Mouse (Mus musculus) erythroblast, embryonic 14.5 days (primary cell): ENCODE data around the gene Inpp5e. TPM values are rescaled to one million over a fixed set of nuclear protein-coding genes. Genes with fewer than 3 reads are reported as not detected.

Experiments used
- H3K27me3 ChIP-seq: 2 replicates; pipeline ENCODE4 v1.6.1; 2012; ENCODE audit warnings: inconsistent platforms; ENCODE audit not compliant: control insufficient read depth
- H3K36me3 ChIP-seq: 2 replicates; pipeline ENCODE4 v1.6.1; 2012; ENCODE audit warnings: mild to moderate bottlenecking, inconsistent platforms; ENCODE audit not compliant: control insufficient read depth
- H3K4me1 ChIP-seq: 2 replicates; pipeline ENCODE4 v1.6.1; 2012; ENCODE audit warnings: inconsistent platforms; ENCODE audit not compliant: control insufficient read depth
- H3K4me3 ChIP-seq: replicated peaks from 2 replicates; pipeline ENCODE3; 2012; ENCODE audit warnings: moderate library complexity, mild to moderate bottlenecking, inconsistent platforms
- H3K9me3 ChIP-seq: 2 replicates; pipeline ENCODE4 v1.6.1; 2012; ENCODE audit warnings: low read length, inconsistent platforms, mixed read lengths; ENCODE audit not compliant: control insufficient read depth
- GATA1 ChIP-seq: IDR thresholded peaks from 2 replicates; pipeline ENCODE4 v1.6.1; 2012; ENCODE audit warnings: low read length, inconsistent platforms, mixed read lengths
- TAL1 ChIP-seq: IDR thresholded peaks from 3 replicates; pipeline ENCODE4 v1.6.1; 2012; ENCODE audit warnings: low read length, inconsistent platforms, mixed read lengths
- polyA plus RNA-seq: library from polyadenylated mRNA; stranded (reverse); fragments of >175 nt; gene quantifications from 2 replicates; pipeline ENCODE4 v1.2.3, GENCODE M21; 2012

The Inpp5e gene
- polyA plus RNA-seq, 1 experiment, result 0.98 TPM

- no peaks in the 10 kb centered on the region for H3K9me3 ChIP-seq
- no peaks in the 10 kb centered on the region for H3K4me1 ChIP-seq
- TF ChIP-seq GATA1 (no peak), TAL1 (no peak)
- H3K4me3 ChIP-seq, result no peak overlapping the region
- no peaks in the 10 kb centered on the region for H3K27me3 ChIP-seq
- peaks cover 91% of the 10 kb centered on the region for H3K36me3 ChIP-seq
These were observed 15.5 kb upstream of the Inpp5e start for GRCm38 (mm10) chr2:26424541-26424940.

GRCm38 (mm10) chr2:26423086-26423485, 14.1 kb upstream of the Inpp5e start:
- Histone ChIP-seq H3K4me1 (no peaks in the 10 kb centered on the region; the same call in 1 of the 2 replicates), H3K36me3 (peaks cover 85% of the 10 kb centered on the region)
- TF ChIP-seq GATA1 (no peak), TAL1 (no peak)

GRCm38 (mm10) chr2:26421969-26422368, 13.0 kb upstream of the Inpp5e start:
- H3K4me3 ChIP-seq, result no peak overlapping the region
- H3K36me3 ChIP-seq, result peaks cover 85% of the 10 kb centered on the region
- H3K4me1 ChIP-seq, result peaks cover 10% of the 10 kb centered on the region
- TF ChIP-seq TAL1 (no peak), GATA1 (no peak)
- no peaks in the 10 kb centered on the region for H3K9me3 ChIP-seq
- no peaks in the 10 kb centered on the region for H3K27me3 ChIP-seq

More at GRCm38 (mm10) chr2:26423086-26423485, 14.1 kb upstream of the Inpp5e start:
- H3K9me3 ChIP-seq, result no peaks in the 10 kb centered on the region
- no peaks in the 10 kb centered on the region for H3K27me3 ChIP-seq
- no peak overlapping the region for H3K4me3 ChIP-seq

GRCm38 (mm10) chr2:26418120-26418519, 9.1 kb upstream of the Inpp5e start:
- H3K27me3 ChIP-seq, result no peaks in the 10 kb centered on the region
- TF ChIP-seq GATA1 (no peak), TAL1 (no peak)
- H3K4me3 ChIP-seq, result no peak overlapping the region
- no peaks in the 10 kb centered on the region for H3K9me3 ChIP-seq
- peaks cover 19% of the 10 kb centered on the region for H3K4me1 ChIP-seq
- H3K36me3 ChIP-seq, result peaks cover 86% of the 10 kb centered on the region

- Histone ChIP-seq H3K36me3 (peaks cover 86% of the 10 kb centered on the region), H3K4me1 (peaks cover 19% of the 10 kb centered on the region)
These were observed 8.1 kb upstream of the Inpp5e start for GRCm38 (mm10) chr2:26417066-26417465.

GRCm38 (mm10) chr2:26410931-26411411, 2.0 kb upstream of the Inpp5e start:
- H3K36me3 ChIP-seq, result peaks cover 73% of the 10 kb centered on the region
- TF ChIP-seq TAL1 (no peak), GATA1 (no peak)
- H3K4me1 ChIP-seq, result peaks cover 43% of the 10 kb centered on the region
- no peak overlapping the region for H3K4me3 ChIP-seq
- H3K27me3 ChIP-seq, result no peaks in the 10 kb centered on the region
- H3K9me3 ChIP-seq, result no peaks in the 10 kb centered on the region

More at GRCm38 (mm10) chr2:26417066-26417465, 8.1 kb upstream of the Inpp5e start:
- Histone ChIP-seq H3K9me3 (no peaks in the 10 kb centered on the region), H3K4me3 (no peak overlapping the region), H3K27me3 (no peaks in the 10 kb centered on the region)
- TF ChIP-seq GATA1 (no peak), TAL1 (peak; percentile 28; the same call in 1 of the 3 replicates)

GRCm38 (mm10) chr2:26410091-26410490, 1.1 kb upstream of the Inpp5e start:
- no peak for TF ChIP-seq TAL1
- TF ChIP-seq GATA1, result no peak
- Histone ChIP-seq H3K36me3 (peaks cover 71% of the 10 kb centered on the region), H3K9me3 (no peaks in the 10 kb centered on the region), H3K4me3 (no peak overlapping the region), H3K27me3 (no peaks in the 10 kb centered on the region), H3K4me1 (peaks cover 50% of the 10 kb centered on the region)

GRCm38 (mm10) chr2:26409362-26409761, 359 bp upstream of the Inpp5e start:
- H3K27me3 ChIP-seq, result no peaks in the 10 kb centered on the region
- TF ChIP-seq GATA1, result no peak
- no peak for TF ChIP-seq TAL1
- peaks cover 72% of the 10 kb centered on the region for H3K36me3 ChIP-seq
- no peaks in the 10 kb centered on the region for H3K9me3 ChIP-seq
- peaks cover 56% of the 10 kb centered on the region for H3K4me1 ChIP-seq
- H3K4me3 ChIP-seq, result peak overlapping the region; percentile 83

DNA sequence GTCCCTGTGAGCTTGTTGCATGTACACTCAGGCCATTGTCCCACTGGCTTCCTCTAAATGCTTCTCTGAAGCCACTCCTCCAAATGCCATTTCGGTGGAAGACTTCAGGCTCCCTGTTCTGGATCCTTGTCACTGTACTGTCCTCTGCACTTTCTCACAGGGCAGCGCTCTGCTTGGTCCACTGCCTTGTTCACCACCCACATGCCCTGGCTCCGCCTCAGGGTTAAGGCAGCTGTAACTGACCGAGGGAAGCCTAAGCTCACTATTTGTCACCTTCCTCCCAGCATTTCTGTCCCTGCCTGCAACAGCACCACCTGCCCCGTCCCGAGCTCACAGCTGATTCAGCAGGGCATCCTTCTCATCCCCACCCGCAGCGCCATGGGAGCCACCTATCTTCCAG, 5.7 kb downstream of the Inpp5e start:
- Histone ChIP-seq H3K27me3 (no peaks in the 10 kb centered on the region), H3K9me3 (no peaks in the 10 kb centered on the region), H3K4me3 (no peak overlapping the region), H3K36me3 (peaks cover 80% of the 10 kb centered on the region), H3K4me1 (peaks cover 65% of the 10 kb centered on the region)
- TF ChIP-seq TAL1, result no peak
- no peak for TF ChIP-seq GATA1

DNA sequence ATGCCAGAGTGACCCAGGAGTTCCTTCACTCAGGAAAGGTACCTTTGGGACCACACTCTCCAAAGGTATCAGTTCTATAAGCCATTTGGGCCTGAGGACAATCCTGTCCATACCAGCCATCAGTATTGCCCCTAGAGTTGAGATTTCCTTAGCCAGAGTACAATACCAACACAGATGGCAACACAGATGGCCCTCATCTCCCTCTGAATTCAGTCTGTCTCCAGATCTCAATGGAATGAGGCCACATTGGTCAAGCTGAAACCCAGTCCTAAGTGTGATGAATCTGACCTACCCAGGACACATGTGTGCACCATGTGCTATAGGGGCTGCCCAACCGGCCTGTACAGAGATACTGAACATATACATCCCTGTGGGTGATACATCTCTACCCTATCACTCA, 6.7 kb downstream of the Inpp5e start:
- H3K4me1 ChIP-seq, result peaks cover 54% of the 10 kb centered on the region
- H3K36me3 ChIP-seq, result peaks cover 84% of the 10 kb centered on the region
- no peak overlapping the region for H3K4me3 ChIP-seq
- H3K9me3 ChIP-seq, result no peaks in the 10 kb centered on the region
- TF ChIP-seq GATA1, result no peak
- no peak for TF ChIP-seq TAL1
- H3K27me3 ChIP-seq, result no peaks in the 10 kb centered on the region
